Mouse (Mus musculus) midbrain, embryonic 14.5 days (tissue): ENCODE measurements around the gene Ubtd2. TPM values are rescaled to one million over a fixed set of nuclear protein-coding genes. Genes with fewer than 3 reads are reported as not detected.

ENCODE experiments used
- ATAC-seq: fragments of 200-750 bp; cut with Nextera tagmentation; 2 replicates; pipeline ENCODE4 v1.8.0; 2017; ENCODE audit warnings: moderate number of reproducible peaks, moderate library complexity; ENCODE audit not compliant: low FRiP score, low TSS enrichment
- DNase-seq: peaks from one replicate; pipeline ENCODE4 v3.0.0-alpha.2; 2015
- H3K27ac ChIP-seq: fragments of 300-500 bp; sonication (generic); replicated peaks from 2 replicates; pipeline ENCODE4 v1.5.1; 2014; ENCODE audit warnings: mild to moderate bottlenecking, low read depth, low read length, moderate library complexity
- H3K27me3 ChIP-seq: fragments of 300-500 bp; sonication (generic); 2 replicates; pipeline ENCODE4 v1.6.1; 2014; ENCODE audit warnings: low read length, control low read depth, mixed read lengths; ENCODE audit not compliant: control insufficient read depth, insufficient read depth
- H3K36me3 ChIP-seq: fragments of 300-500 bp; sonication (generic); 2 replicates; pipeline ENCODE4 v1.6.1; 2014; ENCODE audit warnings: low read length, control low read depth; ENCODE audit not compliant: control insufficient read depth, insufficient read depth
- H3K4me1 ChIP-seq: fragments of 300-500 bp; sonication (generic); 2 replicates; pipeline ENCODE4 v1.6.1; 2014; ENCODE audit warnings: mild to moderate bottlenecking, antibody characterized with exemption, low read length, control low read depth; ENCODE audit not compliant: control insufficient read depth, insufficient read depth
- H3K4me2 ChIP-seq: fragments of 300-500 bp; sonication (generic); 2 replicates; pipeline ENCODE4 v1.6.1; 2014; ENCODE audit warnings: mild to moderate bottlenecking, low read length, moderate library complexity
- H3K4me3 ChIP-seq: fragments of 300-500 bp; sonication (generic); replicated peaks from 2 replicates; pipeline ENCODE4 v1.5.1; 2014; ENCODE audit warnings: low read depth, low read length
- H3K9ac ChIP-seq: fragments of 300-500 bp; sonication (generic); replicated peaks from 2 replicates; pipeline ENCODE4 v1.6.1; 2014; ENCODE audit warnings: mild to moderate bottlenecking, low read length, moderate library complexity
- H3K9me3 ChIP-seq: fragments of 300-500 bp; sonication (generic); 2 replicates; pipeline ENCODE4 v1.6.1; 2016; ENCODE audit warnings: low read length, control low read depth, mixed read lengths; ENCODE audit not compliant: control insufficient read depth
- WGBS: fragments of 180-500 bp; shearing (Covaris S2); extraction: QIAGEN DNeasy Blood & Tissue Kit; methylation state at CpG from one replicate; pipeline ENCODE4 v1.1.7; 2014; 5-methylcytosine and 5-hydroxymethylcytosine counted together
- polyA plus RNA-seq: library from polyadenylated mRNA; unstranded; fragments of >200 nt; fragmentation: Nextera tagmentation; extraction: Ambion mirVana; gene quantifications from 2 replicates; pipeline ENCODE4 v1.2.1, GENCODE M21; 2014

The Ubtd2 gene
- polyA plus RNA-seq, 1 experiment from 2014 or later = 63.8 TPM

DNA sequence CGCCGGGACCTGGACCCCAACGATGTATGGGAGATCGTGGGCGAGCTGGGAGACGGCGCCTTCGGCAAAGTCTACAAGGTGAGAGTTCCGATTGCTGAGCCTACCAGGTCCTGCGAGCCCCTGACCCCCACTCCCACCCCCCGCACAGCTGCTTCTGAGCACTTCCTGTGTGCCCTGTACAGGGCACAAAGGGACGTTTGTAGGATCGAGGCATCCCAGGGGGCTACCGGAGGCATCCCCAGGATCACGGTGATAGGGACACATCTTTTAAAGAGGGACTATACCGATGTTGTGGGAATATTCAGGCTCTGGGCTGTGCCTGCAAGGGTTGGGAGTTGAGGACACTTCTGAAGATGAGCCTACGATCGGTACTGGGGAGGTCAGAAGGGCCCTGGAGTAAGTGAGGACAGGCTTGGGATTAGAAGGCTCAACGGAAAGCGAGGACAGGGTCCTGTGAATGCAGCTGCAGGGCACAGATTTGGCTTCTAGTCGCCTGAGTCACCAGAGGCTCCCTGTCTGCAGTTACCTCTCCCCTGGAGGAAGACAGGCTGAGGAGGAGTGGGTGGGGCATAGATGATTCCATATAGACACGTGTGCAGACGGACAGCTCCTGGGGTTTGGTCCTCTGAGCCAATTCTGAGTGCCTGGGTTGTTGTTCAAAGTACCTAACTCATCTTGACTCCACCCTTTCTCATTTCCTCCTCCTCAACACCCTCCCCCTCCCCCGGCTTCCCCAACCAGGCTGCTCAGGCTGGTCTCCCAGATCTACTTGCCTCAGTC lies 78.5 kb downstream of the Ubtd2 start:
- Histone ChIP-seq H3K9ac (peak overlapping the region; percentile 66), H3K27ac (no peak overlapping the region), H3K4me3 (peak overlapping the region; percentile 60), H3K4me1 (peaks cover 14% of the 10 kb centered on the region; the same call in 1 of the 2 replicates), H3K27me3 (peaks cover 19% of the 10 kb centered on the region; the same call in 1 of the 2 replicates), H3K9me3 (no peaks in the 10 kb centered on the region), H3K36me3 (no peaks in the 10 kb centered on the region), H3K4me2 (peak overlapping the region; percentile 89)
- peak; percentile 38; the same call in 1 of the 2 replicates for ATAC-seq
- peak; percentile 39 for DNase-seq
- WGBS = under 1% methylated on average over 24 of the region's 24 CpGs

DNA sequence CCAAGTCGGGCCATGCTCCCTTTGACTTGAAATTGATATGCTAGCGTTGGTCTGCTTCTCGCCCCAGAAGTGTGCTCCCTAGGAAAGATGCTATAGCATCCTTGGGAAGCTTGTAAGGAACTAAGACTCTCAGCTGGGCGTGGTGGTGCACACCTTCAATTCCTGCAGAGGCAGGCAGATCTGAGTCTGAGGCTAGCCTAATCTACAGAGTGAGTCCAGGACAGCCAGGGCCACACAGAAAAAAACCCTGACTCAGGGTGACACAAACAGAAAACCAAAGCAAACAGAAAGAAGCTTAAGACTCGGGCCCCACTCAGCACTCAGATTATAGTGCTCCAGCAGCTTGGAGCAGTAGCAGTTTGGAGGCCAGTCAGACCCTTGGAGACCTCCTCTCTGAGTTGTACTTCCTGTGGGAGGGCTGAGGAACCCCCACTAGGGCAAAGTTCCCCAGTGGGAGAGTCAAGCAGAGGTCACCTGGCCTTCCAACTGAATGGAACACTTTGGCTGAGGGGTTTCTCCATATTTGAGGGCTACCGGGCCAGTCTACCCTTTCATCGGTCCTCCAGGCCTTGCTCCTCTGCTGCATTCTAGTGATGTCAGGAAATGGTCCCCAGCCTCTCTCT lies 79.4 kb downstream of the Ubtd2 start:
- ATAC-seq (no peak), DNase-seq (no peak)
- H3K27ac ChIP-seq = no peak overlapping the region
- no peak overlapping the region for H3K4me3 ChIP-seq
- WGBS = 74% methylated on average over 7 of the region's 7 CpGs
- H3K9ac ChIP-seq = no peak overlapping the region; the same call in 1 of the 2 replicates
- peaks cover 19% of the 10 kb centered on the region; the same call in 1 of the 2 replicates for H3K27me3 ChIP-seq
- H3K36me3 ChIP-seq = no peaks in the 10 kb centered on the region
- peak overlapping the region; percentile 89 for H3K4me2 ChIP-seq
- peaks cover 14% of the 10 kb centered on the region; the same call in 1 of the 2 replicates for H3K4me1 ChIP-seq
- no peaks in the 10 kb centered on the region for H3K9me3 ChIP-seq

GRCm38 (mm10) chr11:32535646-32536045 lies 80.5 kb downstream of the Ubtd2 start:
- Histone ChIP-seq H3K4me3 (no peak overlapping the region), H3K36me3 (no peaks in the 10 kb centered on the region), H3K4me2 (no peak overlapping the region), H3K27ac (no peak overlapping the region), H3K27me3 (peaks cover 18% of the 10 kb centered on the region; the same call in 1 of the 2 replicates), H3K9ac (no peak overlapping the region), H3K4me1 (peaks cover 14% of the 10 kb centered on the region; the same call in 1 of the 2 replicates), H3K9me3 (no peaks in the 10 kb centered on the region)
- ATAC-seq (no peak), DNase-seq (no peak)
- WGBS = 95% methylated on average over 4 of the region's 4 CpGs

DNA sequence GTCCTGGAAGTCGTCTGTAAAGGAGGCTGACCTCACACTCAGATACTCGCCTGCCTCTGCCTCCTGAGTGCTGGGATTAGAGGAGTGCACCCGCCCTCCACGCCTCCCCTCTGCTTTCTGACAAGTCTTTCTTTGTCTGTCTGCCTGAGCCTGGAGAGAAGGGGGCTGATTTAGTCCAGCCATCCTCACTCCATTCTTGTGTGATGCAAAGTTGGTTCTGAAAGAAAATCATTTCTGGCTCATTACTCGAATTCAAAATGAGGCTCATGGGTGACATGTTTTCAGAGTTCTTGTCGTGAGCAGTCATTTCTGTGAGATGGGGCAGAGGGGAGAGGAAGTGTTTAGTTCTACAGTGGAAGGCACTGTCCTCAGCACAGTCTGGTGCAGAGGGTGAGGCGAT lies 81.8 kb downstream of the Ubtd2 start:
- Histone ChIP-seq H3K9me3 (no peaks in the 10 kb centered on the region), H3K4me2 (no peak overlapping the region), H3K4me3 (no peak overlapping the region), H3K27ac (no peak overlapping the region), H3K9ac (no peak overlapping the region), H3K36me3 (no peaks in the 10 kb centered on the region), H3K27me3 (peaks cover 11% of the 10 kb centered on the region; the same call in 1 of the 2 replicates), H3K4me1 (peaks cover 14% of the 10 kb centered on the region; the same call in 1 of the 2 replicates)
- peak; percentile 20 for DNase-seq
- 23% methylated on average over 7 of the region's 7 CpGs for WGBS
- ATAC-seq = no peak

DNA sequence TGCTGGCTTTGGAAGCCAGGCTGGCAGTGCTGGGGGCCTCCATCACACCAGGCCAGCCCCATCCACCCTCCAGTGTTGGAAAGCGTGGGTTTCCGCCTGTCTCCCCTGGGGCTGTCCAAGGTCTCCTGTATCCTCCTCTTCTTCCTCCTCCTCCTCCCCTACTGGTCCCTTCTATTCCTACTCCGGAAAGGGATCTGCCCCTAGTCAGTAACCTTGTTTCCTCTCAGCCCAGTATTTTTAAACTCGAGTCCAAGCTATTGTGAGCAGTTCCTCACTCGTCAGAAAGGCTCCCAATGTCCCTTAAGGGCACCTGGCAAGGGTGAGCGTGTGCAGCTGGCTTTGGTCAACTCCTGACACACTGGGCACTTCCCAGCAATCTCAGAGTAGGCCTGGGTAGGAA lies 83.3 kb downstream of the Ubtd2 start:
- DNase-seq (no peak), ATAC-seq (no peak)
- H3K36me3 ChIP-seq = no peaks in the 10 kb centered on the region
- H3K4me2 ChIP-seq = no peak overlapping the region
- no peak overlapping the region for H3K4me3 ChIP-seq
- no peaks in the 10 kb centered on the region for H3K9me3 ChIP-seq
- H3K4me1 ChIP-seq = peaks cover 14% of the 10 kb centered on the region; the same call in 1 of the 2 replicates
- 0 out of 2 replicates have a peak, but pooled peaks cover 6% of the 10 kb centered on the region for H3K27me3 ChIP-seq
- no peak overlapping the region for H3K27ac ChIP-seq
- no peak overlapping the region for H3K9ac ChIP-seq
- WGBS = 71% methylated on average over 6 of the region's 6 CpGs

GRCm38 (mm10) chr11:32538846-32539245 lies 83.7 kb downstream of the Ubtd2 start:
- Histone ChIP-seq H3K27me3 (0 out of 2 replicates have a peak, but pooled peaks cover 6% of the 10 kb centered on the region), H3K9ac (no peak overlapping the region), H3K4me2 (no peak overlapping the region), H3K27ac (no peak overlapping the region), H3K9me3 (no peaks in the 10 kb centered on the region), H3K36me3 (no peaks in the 10 kb centered on the region), H3K4me3 (no peak overlapping the region), H3K4me1 (peaks cover 10% of the 10 kb centered on the region; the same call in 1 of the 2 replicates)
- 90% methylated on average over 4 of the region's 4 CpGs for WGBS
- ATAC-seq (no peak), DNase-seq (no peak)

DNA sequence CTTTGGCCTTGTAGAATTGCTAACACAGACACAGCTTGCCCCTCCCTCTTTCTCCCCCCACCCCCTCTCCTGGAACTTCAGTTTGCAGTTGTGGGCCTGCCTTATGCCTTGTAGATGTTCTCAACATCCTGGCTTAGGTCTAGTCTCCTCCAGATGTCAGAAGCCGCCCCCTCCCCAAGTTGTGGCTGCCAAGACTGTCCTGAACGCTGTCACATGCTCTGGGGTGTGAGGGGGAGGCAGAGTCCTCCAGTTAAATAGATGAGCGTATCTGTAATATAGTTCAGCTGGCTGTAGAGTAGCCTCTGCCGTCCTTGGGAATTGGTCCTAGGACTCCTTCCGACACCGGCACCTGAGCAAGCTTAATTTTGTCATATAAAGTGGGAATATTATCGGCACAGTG lies 84.5 kb downstream of the Ubtd2 start:
- peaks cover 4% of the 10 kb centered on the region; the same call in 1 of the 2 replicates for H3K4me1 ChIP-seq
- no peak for ATAC-seq
- H3K27me3 ChIP-seq = no peaks in the 10 kb centered on the region
- 90% methylated on average over 7 of the region's 7 CpGs for WGBS
- H3K9ac ChIP-seq = no peak overlapping the region
- no peak for DNase-seq
- H3K4me3 ChIP-seq = no peak overlapping the region
- H3K36me3 ChIP-seq = no peaks in the 10 kb centered on the region
- H3K27ac ChIP-seq = no peak overlapping the region
- no peak overlapping the region for H3K4me2 ChIP-seq
- no peaks in the 10 kb centered on the region for H3K9me3 ChIP-seq

- Histone ChIP-seq H3K27ac (no peak overlapping the region), H3K36me3 (no peaks in the 10 kb centered on the region), H3K9ac (no peak overlapping the region), H3K4me3 (no peak overlapping the region), H3K4me2 (no peak overlapping the region), H3K27me3 (no peaks in the 10 kb centered on the region), H3K9me3 (no peaks in the 10 kb centered on the region), H3K4me1 (peaks cover 4% of the 10 kb centered on the region; the same call in 1 of the 2 replicates)
- 87% methylated on average over 6 of the region's 6 CpGs for whole genome bisulfite sequencing
- ATAC-seq (no peak), DNase-seq (no peak)
Observed at GRCm38 (mm10) chr11:32540463-32540862, 85.3 kb downstream of the Ubtd2 start.
